Mouse (Mus musculus) liver, embryonic 14.5 days (tissue): Measurements from ENCODE around the gene Sorcs3. TPM values are rescaled to one million over a fixed set of nuclear protein-coding genes. Genes with fewer than 3 reads are reported as not detected.

ENCODE experiments used
- ATAC-seq: fragments of 200-750 bp; cut with Nextera tagmentation; 2 replicates; pipeline ENCODE4 v1.8.0; 2017; ENCODE audit warnings: moderate number of reproducible peaks, mild to moderate bottlenecking, moderate library complexity; ENCODE audit not compliant: insufficient read depth
- DNase-seq, 3 experiments: peaks; one replicate each; pipeline ENCODE4 v3.0.0-alpha.2; 2012 to 2013; ENCODE audit warnings: low read depth in 3 of 3, low spot score in 3 of 3
- H3K27ac ChIP-seq: fragments of 300-500 bp; sonication (generic); 2 replicates; pipeline ENCODE4 v1.5.1; 2014; ENCODE audit warnings: moderate library complexity, mild to moderate bottlenecking, control low read depth, inconsistent platforms
- H3K27me3 ChIP-seq: fragments of 300-500 bp; sonication (generic); 2 replicates; pipeline ENCODE4 v1.6.1; 2014; ENCODE audit warnings: mild to moderate bottlenecking, low read length, moderate library complexity; ENCODE audit not compliant: control insufficient read depth, insufficient read depth
- H3K36me3 ChIP-seq: fragments of 300-500 bp; sonication (generic); replicated peaks from 2 replicates; pipeline ENCODE4 v1.6.1; 2014; ENCODE audit warnings: low read depth; ENCODE audit not compliant: control insufficient read depth, insufficient read depth
- H3K4me1 ChIP-seq, 2 experiments: fragments of 200-500 bp in 1 of 2; fragments of 300-500 bp in 1 of 2; sonication (generic) in 1 of 2; replicated peaks; 2 replicates each; pipeline ENCODE4 v1.6.1; 2012 to 2014; ENCODE audit warnings: antibody characterized with exemption in 1 of 2, inconsistent platforms in 1 of 2, low read length in 1 of 2; ENCODE audit not compliant: control insufficient read depth in 2 of 2, insufficient read depth in 2 of 2
- H3K4me2 ChIP-seq: fragments of 300-500 bp; sonication (generic); 2 replicates; pipeline ENCODE4 v1.6.1; 2014; ENCODE audit warnings: low read depth, mild to moderate bottlenecking, control low read depth, moderate library complexity
- H3K4me3 ChIP-seq, 2 experiments: fragments of 200-500 bp in 1 of 2; fragments of 300-500 bp in 1 of 2; sonication (generic) in 1 of 2; 2 replicates each; pipeline ENCODE4 v1.5.1; 2012 to 2014; ENCODE audit warnings: low read depth in 2 of 2, low read length in 2 of 2, mild to moderate bottlenecking in 2 of 2, control low read depth in 1 of 2, inconsistent platforms in 1 of 2, moderate library complexity in 1 of 2; ENCODE audit not compliant: insufficient read depth in 1 of 2
- H3K9ac ChIP-seq: fragments of 300-500 bp; sonication (generic); replicated peaks from 2 replicates; pipeline ENCODE4 v1.6.1; 2014; ENCODE audit warnings: mild to moderate bottlenecking, control low read depth, moderate library complexity
- H3K9me3 ChIP-seq: fragments of 300-500 bp; sonication (generic); 2 replicates; pipeline ENCODE4 v1.6.1; 2016; ENCODE audit warnings: low read length, mixed read lengths; ENCODE audit not compliant: control insufficient read depth
- CTCF ChIP-seq: IDR thresholded peaks from 2 replicates; pipeline ENCODE4 v1.5.1; 2016; ENCODE audit warnings: antibody characterized with exemption, low read depth, control low read depth
- EP300 ChIP-seq: IDR thresholded peaks from 2 replicates; pipeline ENCODE4 v1.6.1; 2016; ENCODE audit warnings: antibody characterized with exemption, low read depth
- WGBS: fragments of 180-500 bp; shearing (Covaris S2); extraction: QIAGEN DNeasy Blood & Tissue Kit; methylation state at CpG from one replicate; pipeline ENCODE4 v1.1.7; 2014; ENCODE audit not compliant: insufficient replicate concordance; 5-methylcytosine and 5-hydroxymethylcytosine counted together
- polyA plus RNA-seq, 2 experiments: library from polyadenylated mRNA; depleted of rRNA in 1 of 2; stranded (reverse) in 1 of 2; unstranded in 1 of 2; fragments of >200 nt; fragmentation: Nextera tagmentation in 1 of 2; extraction: Ambion mirVana in 1 of 2; gene quantifications; 2 replicates each; pipeline versions ENCODE4 v1.2.1 to v1.2.3; 2012 to 2014

Sorcs3 gene
- polyA plus RNA-seq, 2 experiments = 0.04 to 0.09 TPM

GRCm38 (mm10) chr19:48215379-48215778 lies 9.6 kb downstream of the Sorcs3 start:
- Histone ChIP-seq H3K4me1 (no peaks in the 10 kb centered on the region), H3K4me3 (no peak overlapping the region), H3K9ac (no peak overlapping the region), H3K9me3 (no peaks in the 10 kb centered on the region), H3K36me3 (no peaks in the 10 kb centered on the region), H3K4me2 (no peak overlapping the region), H3K27ac (no peak overlapping the region), H3K27me3 (no peaks in the 10 kb centered on the region)
- TF ChIP-seq CTCF = no peak
- no peak for TF ChIP-seq EP300
- DNase-seq = no peak
- no peak for ATAC-seq

GRCm38 (mm10) chr19:48237786-48238372 lies 32.1 kb downstream of the Sorcs3 start:
- Histone ChIP-seq H3K9ac (no peak overlapping the region), H3K4me3 (no peak overlapping the region), H3K27ac (no peak overlapping the region), H3K4me2 (no peak overlapping the region), H3K9me3 (no peaks in the 10 kb centered on the region), H3K4me1 (no peaks in the 10 kb centered on the region), H3K27me3 (no peaks in the 10 kb centered on the region), H3K36me3 (no peaks in the 10 kb centered on the region)
- no peak for TF ChIP-seq EP300
- TF ChIP-seq CTCF = no peak
- DNase-seq = no peak
- no peak for ATAC-seq
- 42% methylated on average over 13 of the region's 13 CpGs for WGBS

DNA sequence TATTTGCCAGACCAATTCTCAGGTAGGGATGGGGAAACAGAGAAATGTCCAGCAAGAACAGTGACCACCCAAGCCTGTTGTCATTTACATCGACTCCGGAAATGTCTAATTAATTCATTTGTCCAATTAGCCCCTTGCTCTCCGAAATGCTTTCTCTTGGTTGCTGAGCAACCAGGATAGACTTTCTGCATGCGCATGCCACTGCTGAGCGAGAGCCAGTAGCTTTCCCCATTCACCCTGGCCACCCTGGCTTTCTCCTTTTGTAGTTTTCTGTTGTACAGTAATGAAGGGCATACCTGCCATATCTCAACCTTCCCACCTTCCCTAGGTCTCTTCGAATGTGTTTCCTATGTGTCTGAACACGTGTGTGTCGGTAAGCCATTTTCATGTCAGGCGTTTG lies 32.6 kb downstream of the Sorcs3 start:
- no peak for ATAC-seq
- no peaks in the 10 kb centered on the region for H3K9me3 ChIP-seq
- H3K9ac ChIP-seq = no peak overlapping the region
- no peaks in the 10 kb centered on the region for H3K27me3 ChIP-seq
- no peak for TF ChIP-seq CTCF
- no peak for TF ChIP-seq EP300
- no peaks in the 10 kb centered on the region for H3K4me1 ChIP-seq
- 65% methylated on average over 9 of the region's 9 CpGs for WGBS
- H3K27ac ChIP-seq = no peak overlapping the region
- no peak overlapping the region for H3K4me3 ChIP-seq
- DNase-seq = no peak
- no peaks in the 10 kb centered on the region for H3K36me3 ChIP-seq
- no peak overlapping the region for H3K4me2 ChIP-seq

- H3K4me3 ChIP-seq = no peak overlapping the region
- H3K27ac ChIP-seq = no peak overlapping the region
- H3K36me3 ChIP-seq = no peaks in the 10 kb centered on the region
- WGBS = 49% methylated on average over 2 of the region's 2 CpGs
- H3K4me2 ChIP-seq = no peak overlapping the region
- H3K9me3 ChIP-seq = no peaks in the 10 kb centered on the region
- no peaks in the 10 kb centered on the region for H3K4me1 ChIP-seq
- no peak for DNase-seq
- H3K27me3 ChIP-seq = no peaks in the 10 kb centered on the region
- no peak for ATAC-seq
- H3K9ac ChIP-seq = no peak overlapping the region
- TF ChIP-seq EP300 = no peak
- no peak for TF ChIP-seq CTCF
These were observed 35.1 kb downstream of the Sorcs3 start for GRCm38 (mm10) chr19:48240960-48241359.

- Histone ChIP-seq H3K27ac (no peak overlapping the region), H3K4me2 (no peak overlapping the region), H3K9ac (no peak overlapping the region), H3K36me3 (no peaks in the 10 kb centered on the region), H3K4me1 (no peaks in the 10 kb centered on the region), H3K4me3 (no peak overlapping the region), H3K9me3 (no peaks in the 10 kb centered on the region), H3K27me3 (no peaks in the 10 kb centered on the region)
- 52% methylated on average over 3 of the region's 3 CpGs for WGBS
- ATAC-seq = no peak
- DNase-seq = no peak
- TF ChIP-seq CTCF = no peak
- no peak for TF ChIP-seq EP300
These were observed 38.2 kb downstream of the Sorcs3 start for GRCm38 (mm10) chr19:48244036-48244435.
